Mouse (Mus musculus) activated CD4-positive, CD25-positive, alpha-beta regulatory T cell, adult 4 months (primary cell): ENCODE data around the gene Ephb1. TPM values are rescaled to one million over a fixed set of nuclear protein-coding genes. Genes with fewer than 3 reads are reported as not detected.

ENCODE experiments used
- ATAC-seq: one replicate; pipeline ENCODE4 v1.8.0; 2017
- polyA plus RNA-seq, 2 experiments: library from polyadenylated mRNA; unstranded; fragments of 100-300 nt; shearing (Covaris generic); gene quantifications; one replicate each; pipeline ENCODE4 v1.2.1; 2017

Gene Ephb1
- polyA plus RNA-seq, 2 experiments from 2014 or later, result not detected

DNA sequence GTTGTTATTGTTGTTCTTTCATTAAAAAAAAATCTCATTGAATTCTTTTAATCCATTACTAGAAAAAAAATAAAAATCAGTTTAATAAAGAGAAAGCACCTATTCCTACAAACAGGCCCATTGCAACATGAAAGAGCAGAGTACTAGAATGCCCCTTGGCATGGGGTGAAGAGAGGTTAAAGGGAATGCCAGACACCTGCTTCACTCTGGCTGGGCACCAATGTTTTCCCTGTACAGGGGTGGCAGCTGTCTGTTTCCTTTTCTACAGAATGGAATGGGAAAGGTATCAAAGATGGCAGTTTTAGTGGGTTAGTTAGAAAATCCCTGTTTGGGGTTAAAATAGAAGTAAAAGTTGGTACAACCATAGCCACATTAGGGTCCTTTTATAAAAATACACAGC, 224.0 kb downstream of the Ephb1 start:
- ATAC-seq, result no peak

DNA sequence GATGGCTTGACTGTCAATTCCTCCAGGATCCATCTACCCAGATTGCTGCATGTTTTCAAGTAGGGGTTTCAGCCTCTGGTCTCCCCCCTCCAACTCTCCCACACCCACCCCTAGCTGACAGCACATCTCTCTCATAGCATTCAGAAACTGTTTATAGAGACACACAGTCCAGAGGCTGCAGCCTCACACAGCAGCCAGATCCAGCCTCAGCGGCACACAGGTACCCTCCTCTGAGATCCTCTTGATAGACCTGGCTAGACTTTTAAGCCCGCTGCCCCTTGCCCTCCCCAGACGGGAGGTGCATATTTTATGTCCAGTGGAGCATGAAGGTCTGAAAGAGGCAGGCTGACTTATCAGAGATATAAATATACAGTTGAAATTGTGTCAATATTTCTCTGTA, 228.0 kb downstream of the Ephb1 start:
- ATAC-seq, result no peak

GRCm38 (mm10) chr9:102122880-102123453, 231.5 kb downstream of the Ephb1 start:
- no peak for ATAC-seq

DNA sequence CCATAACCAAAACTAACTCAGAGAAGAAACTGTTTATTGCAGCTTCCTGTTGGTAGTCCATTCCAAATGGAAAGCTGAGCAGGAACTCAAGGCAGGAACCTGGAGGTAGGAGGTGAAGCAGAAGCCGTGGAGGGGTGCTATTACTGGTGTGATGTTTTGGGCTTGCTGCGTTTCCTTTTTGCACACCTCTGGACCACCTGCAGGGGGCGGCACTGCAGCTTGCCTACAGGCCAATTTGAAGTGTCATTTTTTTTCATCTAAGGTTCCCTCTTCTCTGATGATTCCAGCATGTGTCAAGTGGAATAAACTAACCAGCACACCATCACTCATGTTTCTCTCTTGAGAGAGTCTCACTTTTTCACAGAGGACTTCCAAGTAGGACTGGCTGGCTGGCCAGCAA, 235.1 kb downstream of the Ephb1 start:
- no peak for ATAC-seq

DNA sequence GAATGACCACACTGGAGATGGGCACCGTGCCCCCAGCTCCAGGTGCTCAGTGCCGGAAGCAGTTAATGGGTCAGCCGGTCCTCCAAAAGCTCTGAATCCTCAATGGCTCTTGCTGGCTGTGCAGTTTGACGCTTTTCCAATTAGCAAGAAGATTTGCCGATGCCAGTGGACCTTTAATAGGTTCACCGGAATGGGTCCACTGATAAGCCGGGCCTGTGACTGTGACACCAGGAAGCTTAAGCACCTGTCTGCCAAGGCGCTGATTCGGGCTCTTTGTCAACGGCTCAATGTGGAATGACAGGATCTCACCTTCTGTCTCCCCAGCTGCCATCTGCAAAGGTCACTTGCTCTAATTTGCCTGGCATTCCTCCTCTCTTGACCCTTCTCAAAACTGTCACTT, 239.2 kb downstream of the Ephb1 start:
- ATAC-seq, result no peak

- ATAC-seq, result no peak
Measured at GRCm38 (mm10) chr9:102111471-102111870, 243.0 kb downstream of the Ephb1 start.

- no peak for ATAC-seq
Measured at GRCm38 (mm10) chr9:102107978-102108377, 246.5 kb downstream of the Ephb1 start.

- no peak for ATAC-seq
Measured at GRCm38 (mm10) chr9:102107213-102107612, 247.3 kb downstream of the Ephb1 start.

DNA sequence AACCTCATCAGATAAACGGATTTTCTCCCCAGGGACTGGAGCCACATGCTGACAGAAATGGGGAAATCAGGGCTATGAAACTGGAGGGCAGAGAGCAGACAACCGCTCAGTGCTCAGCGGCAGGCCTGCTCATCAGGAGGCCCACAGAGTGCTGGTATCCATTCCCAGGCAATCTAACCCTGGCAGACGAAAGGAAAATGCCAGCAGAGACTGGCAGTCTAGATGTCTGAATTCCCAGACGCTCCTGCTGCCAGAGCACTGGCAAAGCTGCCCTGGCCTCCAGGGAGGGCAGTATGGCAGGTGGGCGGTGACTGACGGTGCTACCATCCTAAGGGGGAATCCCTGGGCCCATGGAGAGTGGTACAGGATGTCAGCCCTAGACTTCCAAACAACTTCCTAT, 257.7 kb downstream of the Ephb1 start:
- ATAC-seq, result no peak

DNA sequence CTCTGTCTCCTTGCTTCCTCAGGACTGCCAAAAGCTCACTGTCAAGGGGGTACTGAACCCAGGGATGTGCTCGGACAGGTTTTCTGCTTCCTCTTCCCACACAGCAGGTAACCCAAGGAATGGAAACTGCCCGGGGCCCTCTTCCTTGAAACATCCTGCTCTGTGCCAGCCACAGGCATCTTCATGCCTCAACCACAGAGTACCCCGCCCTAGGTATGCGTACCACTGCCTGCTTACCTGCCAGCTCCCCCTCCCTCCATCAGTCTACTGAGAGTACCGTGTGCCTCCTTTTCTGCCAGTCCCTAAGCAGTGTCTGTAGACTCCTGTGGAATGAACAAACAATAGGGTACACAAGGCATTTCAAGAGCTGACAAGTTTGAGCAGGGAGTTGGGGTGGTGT, 265.9 kb downstream of the Ephb1 start:
- ATAC-seq, result no peak

DNA sequence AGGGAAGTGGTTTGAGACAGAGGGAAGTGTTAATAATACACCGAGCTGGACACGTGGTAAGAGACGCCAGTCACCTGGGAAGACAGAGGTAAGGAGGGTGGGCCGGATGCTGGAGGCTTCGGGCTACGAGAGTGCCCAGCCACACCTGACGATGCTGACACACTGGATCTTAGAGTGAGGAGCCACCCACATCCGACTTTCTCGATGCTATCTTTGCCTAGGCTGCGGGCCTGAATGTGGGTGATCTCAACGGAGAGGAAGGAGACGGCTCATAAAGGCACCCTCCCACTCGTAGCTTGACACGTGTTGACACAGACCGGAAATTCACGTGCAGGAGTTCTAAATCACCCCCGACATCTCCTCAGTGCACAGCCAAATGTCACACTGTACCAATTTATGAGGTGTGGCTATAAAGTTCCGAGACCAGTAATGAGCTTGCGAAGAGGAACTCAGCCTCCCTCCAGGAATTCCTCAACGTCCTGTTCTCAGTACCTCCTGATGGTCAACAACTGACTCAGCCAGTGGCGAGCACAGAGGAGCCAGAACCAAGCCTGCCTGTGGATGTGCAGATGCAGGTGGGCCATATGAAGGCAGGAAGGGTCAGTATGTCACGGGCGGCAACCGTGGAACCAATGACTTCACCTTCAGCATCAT, 268.3 kb downstream of the Ephb1 start:
- no peak for ATAC-seq

- no peak for ATAC-seq
Measured at GRCm38 (mm10) chr9:102085477-102085876, 269.0 kb downstream of the Ephb1 start.

DNA sequence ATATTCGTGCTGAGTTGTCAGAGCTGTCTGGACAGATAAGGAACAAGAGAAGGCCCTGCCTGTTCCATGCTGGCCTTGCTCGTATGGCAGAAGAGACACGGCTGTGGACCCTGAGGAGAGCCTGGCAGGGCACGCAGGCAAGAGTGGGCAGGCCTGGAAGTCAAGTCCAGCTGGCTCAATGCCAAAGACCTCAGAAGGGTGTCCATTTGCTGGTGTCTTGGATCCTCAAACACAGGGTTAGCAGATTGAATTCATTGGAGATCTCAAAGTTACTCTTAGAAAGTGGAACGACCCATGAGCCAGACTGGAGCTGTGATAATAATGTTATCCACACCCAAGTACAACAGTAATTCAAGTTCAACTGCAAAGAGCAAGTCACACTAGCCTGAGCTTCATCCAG, 273.6 kb downstream of the Ephb1 start:
- no peak for ATAC-seq

DNA sequence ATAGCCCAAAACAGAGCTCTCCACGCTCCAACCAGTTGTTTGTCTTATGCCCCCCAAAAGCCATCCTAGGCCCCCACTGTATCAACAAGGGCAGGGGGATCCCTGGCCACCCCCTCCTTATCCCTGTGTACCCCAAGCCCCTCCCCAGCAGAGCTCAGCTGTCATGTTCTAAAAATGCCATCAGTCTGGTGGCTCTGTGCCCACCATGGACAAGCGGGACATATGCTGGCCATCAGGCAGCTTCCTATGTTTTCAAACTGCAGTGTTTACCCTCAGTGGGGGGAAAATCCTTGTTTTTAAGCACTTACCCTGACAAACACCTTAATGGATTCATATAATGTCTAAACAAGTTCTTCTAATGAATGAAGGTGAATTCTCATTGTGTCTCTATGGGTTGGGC, 275.3 kb downstream of the Ephb1 start:
- ATAC-seq, result no peak

DNA sequence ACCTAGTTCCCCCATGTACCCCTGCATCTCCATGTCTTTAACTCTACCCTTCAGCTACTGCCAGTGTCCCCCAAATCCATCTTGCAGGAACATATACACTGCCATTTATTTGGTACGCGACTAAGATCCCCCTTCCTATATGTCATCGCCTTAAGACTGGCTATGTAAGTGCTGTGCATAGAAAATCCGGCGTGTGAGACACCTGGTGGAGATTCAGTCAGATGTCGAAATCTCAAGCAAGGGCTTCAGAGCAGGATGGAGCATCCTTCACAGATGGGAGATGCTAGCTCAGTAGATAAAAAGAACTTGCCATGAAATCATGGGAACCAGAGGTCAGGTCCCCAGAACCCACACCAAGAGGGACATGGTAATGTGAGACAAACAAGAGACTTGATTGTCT, 276.3 kb downstream of the Ephb1 start:
- ATAC-seq, result no peak

GRCm38 (mm10) chr9:102075539-102075938, 279.0 kb downstream of the Ephb1 start:
- no peak for ATAC-seq

DNA sequence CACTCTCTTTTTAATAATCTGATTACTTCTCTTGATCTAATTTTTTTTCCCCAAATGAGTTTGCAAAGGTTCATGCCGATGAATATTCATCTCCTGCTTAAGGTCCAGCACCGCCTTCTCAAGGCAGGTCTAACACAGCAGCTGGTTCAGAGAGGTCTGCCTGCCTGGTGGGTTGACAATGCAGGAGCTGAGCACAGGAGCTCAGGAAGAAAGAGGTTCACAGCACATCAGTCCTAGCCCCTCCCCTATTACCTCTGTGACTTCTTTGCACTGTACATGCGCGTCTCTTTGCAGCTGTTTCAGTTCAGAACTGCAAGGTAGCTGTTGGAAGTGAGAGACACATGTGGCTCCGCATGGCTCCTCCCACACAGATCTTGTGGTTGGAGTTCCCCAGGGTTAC, 281.1 kb downstream of the Ephb1 start:
- no peak for ATAC-seq

DNA sequence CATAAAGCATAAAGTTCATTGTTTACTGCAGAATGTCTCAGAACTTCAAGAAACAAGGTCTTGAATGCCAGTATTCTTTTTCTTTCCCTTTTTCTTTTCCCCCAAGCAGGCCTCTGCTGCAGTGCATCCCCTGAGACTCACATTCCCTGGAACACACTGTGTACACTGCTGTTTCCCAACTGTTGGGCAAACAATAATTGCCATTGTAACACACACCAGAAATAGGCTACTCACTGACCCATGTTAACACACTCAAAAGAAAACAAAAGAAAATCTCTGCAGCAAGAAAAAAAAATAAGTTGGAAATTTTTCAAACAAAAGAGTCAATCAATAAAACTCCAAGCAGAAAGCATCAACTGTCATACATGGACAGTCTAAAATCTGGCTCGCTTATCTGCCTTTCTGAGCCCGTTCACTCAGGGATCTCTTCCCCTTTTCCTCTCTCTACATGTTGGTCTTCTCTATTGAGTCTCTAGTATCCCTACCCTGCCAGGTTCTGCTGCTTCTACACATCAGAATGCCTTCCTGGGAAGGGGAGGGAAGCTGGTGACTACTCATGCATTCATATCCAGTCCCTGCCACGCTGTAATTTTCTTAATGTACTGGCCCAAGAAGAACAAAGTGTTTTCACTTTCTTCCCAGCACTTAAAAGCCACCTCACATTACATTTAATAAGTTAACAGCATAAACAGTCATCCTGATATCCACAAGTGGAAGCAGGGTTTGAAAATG, 285.2 kb downstream of the Ephb1 start:
- ATAC-seq, result no peak

GRCm38 (mm10) chr9:102066601-102067000, 287.9 kb downstream of the Ephb1 start:
- no peak for ATAC-seq

GRCm38 (mm10) chr9:102045886-102046285, 308.6 kb downstream of the Ephb1 start:
- ATAC-seq, result no peak

DNA sequence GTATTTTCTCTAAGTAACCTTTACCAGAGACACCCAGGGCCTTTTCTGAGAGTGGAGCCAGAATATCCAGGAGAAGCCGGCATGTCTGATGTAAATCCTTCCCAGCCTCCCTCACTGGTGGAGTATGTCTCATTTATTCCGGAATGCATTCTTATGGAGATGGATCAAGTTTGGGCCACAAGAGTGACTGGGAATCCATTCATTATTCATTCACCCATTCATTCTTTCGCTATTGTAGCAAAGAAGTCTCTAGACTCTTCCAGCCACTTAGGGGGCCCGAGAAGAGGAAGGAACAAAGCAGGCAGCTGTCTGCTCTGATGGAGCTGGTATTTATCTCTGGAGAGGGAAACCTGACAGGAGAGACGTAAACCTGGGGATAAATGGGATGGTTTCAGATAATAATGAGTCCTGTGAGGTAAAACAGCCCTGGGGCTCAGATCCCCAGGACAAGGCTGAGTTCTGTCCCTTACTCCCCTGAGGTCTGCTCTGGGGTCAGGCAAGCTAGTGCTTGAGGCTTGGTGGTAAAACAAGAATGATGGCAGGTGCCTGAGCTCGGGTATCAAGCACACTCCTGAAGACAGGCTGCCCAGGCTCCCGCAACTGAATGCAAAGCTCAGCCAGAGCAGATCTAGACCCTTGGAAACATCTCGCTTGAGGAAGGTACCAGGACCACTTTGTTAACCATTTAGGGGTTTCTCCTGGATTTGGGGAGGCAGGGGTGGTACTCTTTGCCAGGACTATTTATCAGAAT, 309.2 kb downstream of the Ephb1 start:
- ATAC-seq, result no peak

DNA sequence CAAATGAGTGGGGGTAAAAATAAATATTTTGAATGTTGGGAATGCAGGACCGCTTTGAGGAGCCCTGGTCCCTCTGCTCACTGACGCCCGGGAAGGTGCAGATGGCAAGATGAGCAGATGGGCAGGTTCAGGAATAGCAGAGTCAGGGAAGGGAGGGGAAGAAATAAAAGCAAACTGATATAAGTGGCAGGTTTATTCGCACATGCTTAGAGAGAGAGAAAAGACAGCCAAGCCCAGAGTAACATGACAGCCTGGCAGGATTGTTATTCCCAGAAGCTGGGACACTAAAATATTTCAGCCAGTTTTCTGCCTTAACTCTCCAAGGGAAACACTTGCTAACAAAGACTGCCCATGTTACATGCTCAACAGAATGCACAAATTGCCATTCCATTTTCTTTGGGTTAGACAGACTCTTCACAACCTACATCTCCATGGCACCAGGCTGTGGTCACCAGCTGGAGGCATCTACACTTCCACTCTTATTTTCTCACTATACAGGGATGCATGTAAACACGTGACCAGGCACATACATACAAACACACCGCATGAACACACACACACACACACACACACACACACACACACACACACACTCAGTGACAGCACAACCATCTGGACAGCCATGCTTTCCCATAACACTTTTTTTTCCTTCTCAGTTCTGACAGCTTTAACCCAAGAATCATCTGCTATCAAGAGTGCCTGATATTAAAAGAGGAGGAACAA, 315.3 kb downstream of the Ephb1 start:
- no peak for ATAC-seq

- ATAC-seq, result no peak
Measured at GRCm38 (mm10) chr9:102036132-102036531, 318.4 kb downstream of the Ephb1 start.
